Mouse (Mus musculus) brain, adult 2 months (tissue): ENCODE data around the gene Mgrn1.

ENCODE experiments used
- DNase-seq: peaks from one replicate; pipeline ENCODE4 v3.0.0; 2011; ENCODE audit warnings: low read depth, low spot score

Gene Mgrn1

GRCm38 (mm10) chr16:4906559-4906958 lies 20.5 kb downstream of the Mgrn1 start:
- no peak for DNase-seq

GRCm38 (mm10) chr16:4907386-4907785 lies 21.3 kb downstream of the Mgrn1 start:
- peak; percentile 83 for DNase-seq

- DNase-seq = peak; percentile 63
These were observed 21.9 kb downstream of the Mgrn1 start for GRCm38 (mm10) chr16:4907972-4908371.

GRCm38 (mm10) chr16:4909745-4910144 lies 23.7 kb downstream of the Mgrn1 start:
- DNase-seq = no peak

- no peak for DNase-seq
These were observed 24.7 kb downstream of the Mgrn1 start for GRCm38 (mm10) chr16:4910758-4911157.

- DNase-seq = no peak
These were observed 26.1 kb downstream of the Mgrn1 start for GRCm38 (mm10) chr16:4912074-4912648.

- DNase-seq = peak; percentile 76
These were observed 27.1 kb downstream of the Mgrn1 start for GRCm38 (mm10) chr16:4912907-4913782.

GRCm38 (mm10) chr16:4913783-4914735 lies 28.0 kb downstream of the Mgrn1 start:
- peak; percentile 94 for DNase-seq

- DNase-seq = no peak
These were observed 29.9 kb downstream of the Mgrn1 start for GRCm38 (mm10) chr16:4915931-4916330.

GRCm38 (mm10) chr16:4916608-4917007 lies 30.6 kb downstream of the Mgrn1 start:
- no peak for DNase-seq

GRCm38 (mm10) chr16:4920556-4920955 lies 34.5 kb downstream of the Mgrn1 start:
- no peak for DNase-seq

GRCm38 (mm10) chr16:4922481-4922880 lies 36.4 kb downstream of the Mgrn1 start:
- no peak for DNase-seq

- DNase-seq = no peak
These were observed 37.9 kb downstream of the Mgrn1 start for GRCm38 (mm10) chr16:4923996-4924395.

GRCm38 (mm10) chr16:4927967-4928366 lies 41.9 kb downstream of the Mgrn1 start:
- DNase-seq = no peak

- DNase-seq = no peak
These were observed 42.4 kb downstream of the Mgrn1 start for GRCm38 (mm10) chr16:4928474-4928873.

- no peak for DNase-seq
These were observed 46.4 kb downstream of the Mgrn1 start for GRCm38 (mm10) chr16:4932429-4932828.

GRCm38 (mm10) chr16:4935430-4935829 lies 49.4 kb downstream of the Mgrn1 start:
- no peak for DNase-seq

GRCm38 (mm10) chr16:4935931-4936703 lies 50.1 kb downstream of the Mgrn1 start:
- DNase-seq = peak; percentile 61

GRCm38 (mm10) chr16:4937351-4938190 lies 51.5 kb downstream of the Mgrn1 start:
- DNase-seq = no peak

- DNase-seq = no peak
These were observed 52.4 kb downstream of the Mgrn1 start, which contains the start of gene Nudt16l1 for GRCm38 (mm10) chr16:4938461-4938860. Nudt16l1 (plus strand) TSS chr16:4938761.
